Mouse (Mus musculus): Measurements from ENCODE around the gene Gna13.

The Gna13 gene

GRCm38 (mm10) chr11:109375412-109375811, 12.8 kb downstream of the Gna13 start:
- no peak for DNase-seq (ENCODE audit: extremely low spot score, low spot score)

- no peak for DNase-seq (ENCODE audit: extremely low spot score, low spot score)
Observed at GRCm38 (mm10) chr11:109376484-109377143, 14.0 kb downstream of the Gna13 start.

- no peak for DNase-seq (ENCODE audit: extremely low spot score, low spot score)
Observed at GRCm38 (mm10) chr11:109377477-109377876, 14.8 kb downstream of the Gna13 start.

GRCm38 (mm10) chr11:109378051-109378450, 15.4 kb downstream of the Gna13 start:
- DNase-seq (ENCODE audit: extremely low spot score, low spot score): no peak

- no peak for DNase-seq (ENCODE audit: extremely low spot score, low spot score)
Observed at GRCm38 (mm10) chr11:109380662-109381061, 18.0 kb downstream of the Gna13 start.

GRCm38 (mm10) chr11:109385296-109385695, 22.7 kb downstream of the Gna13 start:
- no peak for DNase-seq (ENCODE audit: extremely low spot score, low spot score)

GRCm38 (mm10) chr11:109389046-109389445, 26.4 kb downstream of the Gna13 start:
- no peak for DNase-seq (ENCODE audit: extremely low spot score, low spot score)

- no peak for DNase-seq (ENCODE audit: extremely low spot score, low spot score)
Observed at GRCm38 (mm10) chr11:109391200-109391599, 28.6 kb downstream of the Gna13 start.

GRCm38 (mm10) chr11:109391760-109392159, 29.1 kb downstream of the Gna13 start:
- DNase-seq (ENCODE audit: extremely low spot score, low spot score): no peak

- no peak for DNase-seq (ENCODE audit: extremely low spot score, low spot score)
Observed at GRCm38 (mm10) chr11:109392601-109393000, 30.0 kb downstream of the Gna13 start.

GRCm38 (mm10) chr11:109394758-109395157, 32.1 kb downstream of the Gna13 start:
- no peak for DNase-seq (ENCODE audit: extremely low spot score, low spot score)

GRCm38 (mm10) chr11:109395291-109395690, 32.7 kb downstream of the Gna13 start:
- DNase-seq (ENCODE audit: extremely low spot score, low spot score): no peak

GRCm38 (mm10) chr11:109406431-109406830, 43.8 kb downstream of the Gna13 start:
- no peak for DNase-seq (ENCODE audit: extremely low spot score, low spot score)

- no peak for DNase-seq (ENCODE audit: extremely low spot score, low spot score)
Observed at GRCm38 (mm10) chr11:109410197-109410980, 47.8 kb downstream of the Gna13 start.

GRCm38 (mm10) chr11:109413617-109414016, 51.0 kb downstream of the Gna13 start, which contains the start of gene 9930022D16Rik:
TSS of gene 9930022D16Rik (plus strand) at chr11:109413917.
- no peak for DNase-seq (ENCODE audit: extremely low spot score, low spot score)

GRCm38 (mm10) chr11:109414802-109415201, 52.2 kb downstream of the Gna13 start:
- no peak for DNase-seq (ENCODE audit: extremely low spot score, low spot score)

GRCm38 (mm10) chr11:109416709-109417420, 54.2 kb downstream of the Gna13 start:
- no peak for DNase-seq (ENCODE audit: extremely low spot score, low spot score)

GRCm38 (mm10) chr11:109417472-109418040, 54.9 kb downstream of the Gna13 start:
- DNase-seq (ENCODE audit: extremely low spot score, low spot score): no peak

- no peak for DNase-seq (ENCODE audit: extremely low spot score, low spot score)
Observed at GRCm38 (mm10) chr11:109419461-109419860, 56.8 kb downstream of the Gna13 start.

- no peak for DNase-seq (ENCODE audit: extremely low spot score, low spot score)
Observed at GRCm38 (mm10) chr11:109419961-109420566, 57.4 kb downstream of the Gna13 start.

GRCm38 (mm10) chr11:109420567-109420962, 57.9 kb downstream of the Gna13 start:
- no peak for DNase-seq (ENCODE audit: extremely low spot score, low spot score)

Data from neural tube, embryonic 10.5 days (tissue).